Mouse (Mus musculus) embryonic fibroblast, embryonic 13.5 days (primary cell): Measurements from ENCODE around the gene Ms4a8a.

ENCODE experiments used
- CTCF ChIP-seq: IDR thresholded peaks from 2 replicates; pipeline ENCODE4 v1.5.1; 2011; ENCODE audit warnings: mild to moderate bottlenecking, control low read depth, low read length, moderate library complexity, borderline replicate concordance; ENCODE audit not compliant: insufficient read depth
- POLR2A ChIP-seq: IDR thresholded peaks from 2 replicates; pipeline ENCODE4 v1.6.1; 2011; ENCODE audit warnings: low read depth, mild to moderate bottlenecking, control low read depth, low read length, moderate library complexity

GRCm38 (mm10) chr19:11070364-11070763 lies 10.5 kb downstream of the Ms4a8a start:
- TF ChIP-seq POLR2A (no peak), CTCF (no peak)
